Mouse (Mus musculus): ENCODE results near the gene Tnfsf10.
"Not testable (repeated sequence)": the region's sequence is repeated elsewhere in the genome, so short reads cannot be mapped to it uniquely, and the experiment has no call there.

Tnfsf10 gene

DNA sequence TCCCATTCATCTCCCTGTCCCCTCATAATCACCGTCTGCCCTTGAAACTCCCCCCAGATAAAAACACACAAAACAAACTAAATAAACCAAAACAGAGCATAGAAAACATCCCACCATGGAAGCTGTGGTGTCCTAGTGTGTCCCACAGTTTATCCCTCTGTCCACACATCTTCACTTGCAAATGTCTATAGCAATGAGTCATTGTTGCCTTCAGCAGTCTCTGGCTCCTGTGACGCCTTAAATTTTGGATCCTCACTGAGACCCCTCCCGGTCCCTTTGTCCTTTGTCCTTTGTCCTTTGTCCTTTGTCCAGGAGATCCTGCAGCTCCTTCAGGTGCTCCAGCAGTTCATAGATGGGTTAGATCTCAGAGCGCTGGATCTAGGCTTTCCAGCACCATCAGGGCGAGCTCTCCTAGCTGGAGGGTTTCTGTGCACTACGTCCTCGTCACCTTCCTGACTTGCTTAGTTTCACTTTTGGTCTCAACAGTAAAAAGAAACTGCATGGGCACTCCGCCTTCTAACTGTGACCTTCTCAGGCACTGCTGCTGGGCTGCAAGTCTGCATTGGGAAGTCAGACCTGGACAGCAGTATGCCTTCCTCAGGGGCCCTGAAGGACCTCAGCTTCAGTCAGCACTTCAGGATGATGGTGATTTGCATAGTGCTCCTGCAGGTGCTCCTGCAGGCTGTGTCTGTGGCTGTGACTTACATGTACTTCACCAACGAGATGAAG, at the start of gene Tnfsf10:
Gene Tnfsf10 (plus strand): TSS at position 470 of the 729 bp plus-strand sequence.
- DNase-seq (ENCODE audit: low spot score), result peak; percentile 67

DNA sequence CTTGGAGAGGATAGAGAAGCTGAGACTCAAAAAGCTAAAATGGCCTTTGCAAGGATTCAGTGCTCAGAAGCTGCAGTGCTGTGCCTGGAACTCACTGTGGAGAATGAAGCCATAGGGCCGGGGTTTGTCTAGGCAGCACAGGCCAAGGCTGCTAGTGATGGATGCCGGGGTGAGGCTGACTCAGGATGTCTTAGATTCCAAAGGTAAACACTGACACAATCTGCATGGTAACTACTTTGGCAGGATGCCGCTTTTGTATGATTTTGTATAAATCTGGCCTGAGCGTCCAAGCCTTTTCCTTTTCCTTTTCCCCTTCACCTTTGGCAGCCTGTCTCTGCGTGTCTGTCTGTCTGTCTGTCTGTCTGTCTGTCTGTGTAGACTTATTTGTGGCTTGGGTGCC, 49.5 kb upstream of the Tnfsf10 start:
- DNase-seq (ENCODE audit: low spot score), result no peak

DNA sequence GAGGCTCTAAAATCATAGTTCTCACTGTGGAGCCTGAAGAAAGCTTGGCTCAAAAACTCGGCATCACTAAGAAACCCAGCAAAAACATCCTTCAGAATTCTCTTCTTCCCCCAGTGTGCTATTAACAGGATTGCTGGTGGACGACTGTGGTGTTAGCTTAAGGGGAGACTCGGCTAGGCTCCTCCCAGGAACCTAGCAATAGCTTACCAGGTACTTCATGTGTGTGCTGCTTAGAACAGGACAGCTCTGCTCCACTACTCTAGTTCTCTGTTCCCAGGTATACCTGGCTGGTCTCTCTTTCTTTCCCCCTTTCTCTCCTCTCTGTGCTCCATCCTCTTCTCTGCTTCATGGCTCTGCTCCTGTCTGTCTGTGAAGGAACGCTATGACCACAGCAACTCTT, 48.9 kb upstream of the Tnfsf10 start:
- no peak for DNase-seq (ENCODE audit: low spot score)

DNA sequence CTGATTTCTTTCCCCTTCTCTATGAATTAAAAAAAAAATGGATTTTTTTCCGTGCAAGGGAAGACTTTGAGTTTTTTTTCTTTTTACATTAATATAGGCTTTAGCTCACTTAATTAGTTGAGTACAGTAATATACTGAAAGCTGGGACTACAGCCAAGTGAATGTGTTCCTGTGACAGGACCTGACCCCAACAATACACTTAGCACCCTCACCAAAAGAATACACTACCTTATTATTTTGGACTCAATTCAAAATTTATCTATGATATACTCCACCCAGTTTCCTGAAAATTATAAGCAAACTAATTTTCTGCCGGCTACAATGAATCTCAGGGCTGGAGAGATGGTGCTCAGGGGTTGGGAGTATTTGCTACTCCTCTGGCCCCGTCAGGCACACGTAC, 47.7 kb upstream of the Tnfsf10 start:
- DNase-seq (ENCODE audit: low spot score), result no peak

DNA sequence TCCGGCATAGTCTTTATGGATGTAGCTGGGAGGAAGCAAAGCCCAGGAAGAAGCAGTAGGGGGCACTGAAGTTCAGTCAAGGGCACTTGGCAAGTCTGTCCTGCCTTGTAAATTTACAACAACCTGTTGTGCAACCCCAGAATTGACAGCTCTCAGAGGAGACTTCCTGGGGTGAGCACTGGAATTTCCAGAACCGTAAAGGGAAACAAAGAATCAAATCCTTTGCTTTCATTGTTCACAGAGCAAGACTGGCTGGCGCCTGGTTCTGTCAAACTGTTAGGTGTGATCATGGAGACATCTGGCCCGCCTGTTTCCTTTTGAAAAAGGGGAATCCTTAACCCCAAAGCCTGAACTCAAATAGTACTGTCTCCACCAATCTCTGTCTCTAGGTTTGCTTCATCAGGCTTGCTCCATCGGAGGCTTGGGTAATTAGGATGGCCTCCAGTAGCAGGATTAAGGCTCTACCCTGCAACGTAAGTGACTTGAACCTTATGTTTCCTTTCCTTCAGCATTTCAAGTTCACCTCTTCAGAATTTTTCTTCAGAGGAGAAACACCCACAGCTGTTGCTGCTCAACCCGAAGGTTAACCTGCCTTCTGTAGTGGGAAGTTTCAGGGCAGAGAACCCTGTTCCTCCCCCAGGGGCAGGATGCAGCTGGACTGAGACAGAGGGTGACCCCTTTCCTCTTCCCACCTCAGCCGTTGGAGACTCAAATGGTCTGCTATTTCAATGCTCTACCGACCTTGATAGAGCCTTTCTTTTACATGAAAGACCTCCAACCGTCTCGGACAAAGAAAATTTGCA, 46.5 kb upstream of the Tnfsf10 start:
- DNase-seq (ENCODE audit: low spot score), result peak; percentile 22

DNA sequence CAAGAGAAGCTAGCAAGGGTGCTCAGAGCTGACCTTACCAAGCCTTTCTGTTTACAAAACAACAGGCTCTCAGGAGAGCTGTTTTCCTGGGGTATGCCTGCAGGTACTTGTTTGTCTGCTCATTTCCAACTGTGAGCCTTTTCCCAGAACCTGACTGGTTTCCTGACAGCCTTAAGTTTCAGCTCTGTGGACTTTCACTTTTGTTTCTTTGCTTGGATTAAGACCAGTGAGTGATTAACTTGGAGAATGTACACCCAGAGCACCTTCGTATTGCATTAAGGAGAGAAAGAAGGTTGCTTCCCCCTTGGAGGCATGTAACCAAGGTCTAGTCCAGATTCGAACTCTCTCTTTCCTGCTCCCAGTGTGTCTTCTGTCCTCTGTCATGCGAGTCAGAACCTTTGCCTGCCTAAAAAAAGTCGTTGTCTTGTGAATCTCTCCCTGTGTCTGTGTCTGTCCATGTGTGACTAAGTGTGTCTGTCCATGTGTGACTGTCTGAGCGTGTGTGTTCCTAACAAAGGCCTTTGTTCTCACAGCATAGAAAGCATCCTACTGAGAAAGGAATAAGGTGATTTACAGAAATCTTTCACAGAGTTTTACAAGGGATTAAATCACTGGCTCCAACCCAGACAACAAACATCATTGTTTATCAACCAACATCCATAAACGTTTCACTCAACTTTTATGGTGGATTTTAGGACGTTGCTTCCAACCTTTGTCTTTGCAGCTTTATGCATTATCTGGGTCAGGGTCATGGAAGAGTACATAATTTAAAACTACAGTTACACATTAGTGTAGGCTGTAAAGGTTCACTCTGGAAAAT, 43.7 kb upstream of the Tnfsf10 start:
- no peak for DNase-seq (ENCODE audit: low spot score)

DNA sequence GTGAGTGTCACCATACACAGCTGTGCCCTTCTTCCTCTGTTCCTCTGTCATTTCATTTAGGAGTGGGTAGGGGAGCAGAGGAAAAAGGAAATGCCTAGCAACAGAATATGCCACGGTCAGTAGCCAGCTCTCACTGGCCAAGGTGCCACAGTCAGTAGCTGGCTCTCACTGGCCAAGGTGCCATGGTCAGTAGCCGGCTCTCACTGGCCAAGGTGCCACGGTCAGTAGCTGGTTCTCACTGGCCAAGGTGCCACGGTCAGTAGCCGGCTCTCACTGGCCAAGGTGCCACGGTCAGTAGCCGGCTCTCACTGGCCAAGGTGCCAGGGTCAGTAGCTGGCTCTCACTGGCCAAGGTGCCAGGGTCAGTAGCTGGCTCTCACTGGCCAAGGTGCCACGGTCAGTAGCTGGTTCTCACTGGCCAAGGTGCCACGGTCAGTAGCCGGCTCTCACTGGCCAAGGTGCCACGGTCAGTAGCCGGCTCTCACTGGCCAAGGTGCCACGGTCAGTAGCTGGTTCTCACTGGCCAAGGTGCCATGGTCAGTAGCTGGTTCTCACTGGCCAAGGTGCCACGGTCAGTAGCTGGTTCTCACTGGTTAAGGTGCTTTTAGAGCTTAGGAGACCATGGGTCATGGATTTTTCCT, 37.4 kb upstream of the Tnfsf10 start:
- DNase-seq (ENCODE audit: low spot score), result not testable (repeated sequence)

DNA sequence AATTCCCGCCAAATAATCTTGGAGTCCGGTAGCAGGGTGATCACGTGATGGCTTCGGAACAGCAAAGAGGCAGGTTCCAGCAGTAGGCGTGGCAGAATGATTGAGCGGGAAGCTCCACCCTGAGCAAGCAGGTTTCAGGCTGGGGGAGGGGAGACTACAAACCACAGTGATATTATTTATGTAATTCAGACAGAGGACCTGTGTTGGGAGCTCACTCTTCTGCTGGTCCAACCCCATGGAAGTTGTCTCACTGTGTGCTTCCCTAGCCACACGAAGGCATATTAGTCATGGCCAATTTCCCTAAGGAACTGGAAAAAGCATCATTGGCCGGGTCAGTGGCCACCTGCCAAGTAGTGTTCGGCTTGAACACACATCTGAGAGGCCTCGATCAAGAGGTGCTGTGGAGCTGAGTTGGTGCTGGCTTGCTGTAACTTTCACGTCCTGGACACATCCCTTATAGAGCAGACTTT, 36.5 kb upstream of the Tnfsf10 start:
- peak; percentile 4 for DNase-seq (ENCODE audit: low spot score)

DNA sequence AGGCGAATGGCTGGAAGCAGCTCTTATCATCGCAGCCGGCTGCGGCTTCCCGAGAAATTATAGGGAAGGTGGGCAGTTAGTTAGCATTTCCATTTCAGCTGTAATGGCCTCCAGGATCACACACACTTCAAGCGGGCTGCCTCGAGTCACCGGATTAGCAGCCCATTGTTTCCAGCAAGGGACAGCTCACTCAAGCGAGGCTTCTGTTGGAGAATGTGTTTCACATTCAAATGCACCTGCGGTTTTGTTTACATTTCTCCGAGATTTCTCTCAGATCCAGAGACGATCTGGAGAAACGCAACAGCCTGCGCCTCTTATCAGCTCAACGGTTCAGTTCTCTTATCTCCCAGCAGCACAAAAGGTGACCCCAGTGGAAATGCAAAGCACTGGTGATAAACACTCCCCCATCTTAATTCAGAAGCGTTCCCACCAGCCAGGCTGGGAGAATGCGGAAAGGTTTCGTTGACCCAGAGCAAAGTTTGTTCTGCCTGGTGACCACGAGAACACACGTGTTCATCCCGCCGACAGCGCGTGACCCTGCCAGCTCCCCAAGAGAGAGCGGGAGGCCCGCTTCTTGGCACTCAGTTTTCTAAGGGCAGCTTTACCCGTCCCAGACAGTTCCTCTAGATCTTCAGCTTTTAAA, 33.6 kb upstream of the Tnfsf10 start:
- no peak for DNase-seq (ENCODE audit: low spot score)

DNA sequence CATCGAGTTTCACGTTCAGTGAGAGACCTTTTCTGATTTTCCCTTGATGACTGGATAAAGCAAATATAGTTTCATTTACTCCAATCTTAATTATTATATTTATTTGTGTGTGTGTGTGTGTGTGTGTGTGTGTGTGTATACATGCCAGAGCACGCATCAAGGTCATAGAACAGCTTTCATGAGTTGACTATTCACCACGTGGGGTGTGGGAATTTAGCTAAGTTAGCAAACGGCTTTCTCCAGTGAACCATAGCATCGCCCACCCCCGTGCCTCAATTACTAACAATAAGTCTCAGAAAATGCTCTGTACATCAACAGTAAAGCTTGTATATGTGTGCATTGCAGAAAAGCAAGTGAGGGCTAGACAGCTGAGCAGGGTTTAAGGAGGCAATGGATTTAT, 33.0 kb upstream of the Tnfsf10 start:
- DNase-seq (ENCODE audit: low spot score), result no peak

DNA sequence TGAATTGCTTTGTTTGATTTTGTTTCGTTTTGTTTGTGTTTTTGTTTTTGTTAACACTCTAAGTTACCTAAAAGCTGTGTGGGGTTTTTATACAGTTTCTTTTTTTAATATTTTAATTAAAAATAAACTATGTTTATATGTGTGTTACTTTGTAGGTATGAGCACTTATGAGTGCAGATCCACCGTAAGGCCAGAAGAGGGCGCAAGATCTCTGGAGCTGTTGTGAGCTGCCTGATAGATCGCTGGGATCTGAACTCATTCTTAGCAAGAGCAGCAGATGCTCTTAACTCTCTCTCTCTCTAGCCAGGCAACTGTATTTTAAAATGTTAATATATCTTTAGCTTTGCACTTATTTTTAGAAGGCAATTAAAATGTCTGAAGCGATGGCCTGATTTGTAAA, 32.6 kb upstream of the Tnfsf10 start:
- peak; percentile 10 for DNase-seq (ENCODE audit: low spot score)

DNA sequence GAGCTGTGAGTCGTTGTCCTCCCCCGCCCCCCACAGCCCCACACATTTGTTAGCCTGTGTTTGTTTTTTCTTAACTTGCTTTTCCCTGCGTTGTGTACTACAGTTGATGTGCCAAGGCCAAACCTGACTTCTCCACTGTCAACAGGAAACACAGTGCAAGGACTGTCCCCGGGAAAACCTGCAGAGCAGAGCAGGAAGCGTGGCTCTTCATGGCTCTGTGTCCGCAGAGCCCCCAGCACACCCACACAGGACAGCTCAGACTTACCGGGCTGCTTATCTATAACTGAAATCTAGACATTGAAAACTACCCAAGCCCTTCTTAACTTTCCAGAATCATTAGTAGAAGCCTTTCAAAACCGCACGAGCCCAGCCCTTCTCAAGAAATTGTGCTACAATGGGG, 31.8 kb upstream of the Tnfsf10 start:
- peak; percentile 1 for DNase-seq (ENCODE audit: low spot score)

DNA sequence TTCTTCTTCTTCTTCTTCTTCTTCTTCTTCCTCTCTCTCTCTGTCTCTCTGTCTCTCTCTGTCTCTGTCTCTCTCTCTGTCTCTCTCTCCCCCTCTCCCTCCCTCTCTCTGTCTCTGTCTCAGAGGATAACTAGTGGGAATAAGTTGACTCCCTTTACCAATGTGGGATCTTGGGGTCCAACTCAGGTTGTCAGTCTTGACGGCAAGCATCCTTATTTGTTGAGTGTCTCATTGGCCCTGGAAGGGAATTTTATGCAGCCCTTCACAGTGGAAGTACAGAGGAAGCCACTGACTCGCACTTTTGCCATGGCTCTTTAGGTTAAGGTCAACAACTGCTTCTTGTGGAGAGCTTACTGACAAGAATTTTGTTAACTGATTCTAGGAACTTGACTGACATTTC, 28.5 kb upstream of the Tnfsf10 start:
- DNase-seq (ENCODE audit: low spot score), result no peak

DNA sequence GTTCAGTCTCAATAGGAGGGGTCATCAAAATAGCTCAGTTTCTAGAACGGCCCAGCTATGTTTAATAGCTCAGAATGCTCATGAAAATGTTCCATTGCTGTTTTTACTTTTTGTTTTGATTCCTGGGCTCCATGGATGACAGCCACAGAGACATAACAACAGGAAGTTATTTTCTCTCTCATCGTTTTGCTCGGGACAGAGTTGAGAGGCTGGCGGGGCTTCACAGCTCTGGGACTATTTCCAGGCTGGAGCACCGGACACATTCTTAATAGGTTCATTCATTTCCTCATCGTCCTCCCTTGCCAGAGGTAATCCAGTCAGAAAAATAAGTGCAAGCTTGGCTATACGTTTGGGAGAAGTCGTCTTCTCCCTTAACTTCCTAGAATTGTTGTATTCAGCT, 27.9 kb upstream of the Tnfsf10 start:
- DNase-seq (ENCODE audit: low spot score), result no peak

DNA sequence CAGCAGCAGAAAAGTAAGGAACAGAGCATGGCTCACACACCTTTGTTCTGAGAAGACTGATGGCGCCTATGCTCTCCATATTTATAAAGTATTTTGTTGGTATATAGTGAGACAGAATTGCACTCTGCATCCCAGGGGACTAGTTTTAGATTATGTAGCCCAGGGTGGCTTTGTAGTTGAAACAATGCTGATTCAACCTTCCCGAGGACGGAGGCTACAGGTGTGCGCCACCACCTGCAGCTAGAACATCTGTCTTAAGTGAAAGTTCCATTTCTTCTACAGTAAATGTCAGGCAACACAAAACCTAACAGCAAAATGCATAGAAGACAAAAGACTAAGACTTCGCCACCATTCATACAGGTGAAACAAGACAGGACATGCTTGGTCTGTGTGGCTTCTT, 26.5 kb upstream of the Tnfsf10 start:
- no peak for DNase-seq (ENCODE audit: low spot score)

DNA sequence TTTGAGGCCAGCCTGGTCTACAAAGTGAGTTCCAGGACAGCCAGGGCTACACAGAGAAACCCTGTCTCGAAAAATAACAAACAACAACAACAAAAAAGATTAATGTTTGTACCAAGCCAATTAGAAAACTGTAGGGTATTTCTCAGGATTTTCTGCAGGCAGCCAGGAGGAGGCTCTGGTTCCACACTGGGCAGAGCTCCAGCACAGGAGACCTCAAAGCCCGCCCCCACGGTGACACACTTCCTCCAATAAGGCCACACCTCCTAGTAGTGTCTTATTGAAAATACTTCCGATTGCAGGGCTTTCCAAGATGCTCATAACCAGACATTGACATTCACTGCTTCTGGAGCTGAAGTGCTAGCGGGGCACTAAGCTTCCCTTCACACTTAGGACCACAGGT, 25.9 kb upstream of the Tnfsf10 start:
- not testable (repeated sequence) for DNase-seq (ENCODE audit: low spot score)

DNA sequence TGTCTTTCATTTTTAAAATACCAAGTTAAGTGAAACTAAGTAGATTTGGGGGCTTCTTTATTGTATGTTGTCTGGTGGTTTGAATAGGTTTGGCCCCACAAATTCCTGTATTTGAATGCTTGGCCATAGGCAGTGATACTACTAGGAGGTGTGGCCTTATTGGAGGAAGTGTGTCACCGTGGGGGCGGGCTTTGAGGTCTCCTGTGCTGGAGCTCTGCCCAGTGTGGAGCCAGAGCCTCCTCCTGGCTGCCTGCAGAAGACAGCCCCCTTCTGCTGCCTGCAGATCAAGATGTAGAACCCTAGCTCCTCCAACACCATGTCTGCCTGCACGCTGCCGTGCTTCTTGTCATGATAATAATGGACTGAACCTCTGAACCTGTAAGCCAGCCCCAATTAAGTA, 25.4 kb upstream of the Tnfsf10 start:
- DNase-seq (ENCODE audit: low spot score), result not testable (repeated sequence)

DNA sequence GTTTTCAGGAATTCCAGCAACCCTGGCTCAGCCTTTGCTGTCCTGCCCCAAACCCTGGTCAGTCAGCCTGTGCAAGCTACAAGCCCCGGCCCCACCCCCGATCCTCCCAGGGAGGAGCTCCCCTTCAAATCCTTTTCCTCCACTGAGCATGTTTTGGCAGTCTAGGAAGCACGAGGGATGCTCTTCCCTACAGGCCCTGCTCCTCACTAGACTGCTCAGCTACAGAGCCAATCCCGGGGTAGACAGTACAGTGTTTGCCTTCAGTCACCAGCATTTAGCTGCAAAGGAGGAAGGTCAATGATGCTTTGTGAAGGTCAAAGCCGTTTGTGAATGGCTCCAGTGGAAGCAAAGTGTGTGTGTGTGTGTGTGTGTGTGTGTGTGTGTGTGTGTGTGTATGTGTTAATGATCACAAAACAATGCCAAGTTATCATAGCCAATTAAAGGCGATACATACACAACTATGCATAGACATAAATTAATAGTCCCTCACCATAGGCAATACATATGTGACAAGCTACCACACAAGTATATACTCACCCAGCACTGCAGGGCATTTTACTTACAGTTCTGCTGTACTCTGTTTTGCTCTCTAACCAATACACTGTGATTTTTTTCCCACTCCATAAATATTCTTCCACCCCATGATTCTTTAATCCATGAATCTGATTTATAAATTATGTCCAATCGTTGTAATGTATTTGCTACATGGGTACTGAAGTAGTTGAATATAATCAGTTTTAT, 23.0 kb upstream of the Tnfsf10 start:
- DNase-seq (ENCODE audit: low spot score), result no peak

DNA sequence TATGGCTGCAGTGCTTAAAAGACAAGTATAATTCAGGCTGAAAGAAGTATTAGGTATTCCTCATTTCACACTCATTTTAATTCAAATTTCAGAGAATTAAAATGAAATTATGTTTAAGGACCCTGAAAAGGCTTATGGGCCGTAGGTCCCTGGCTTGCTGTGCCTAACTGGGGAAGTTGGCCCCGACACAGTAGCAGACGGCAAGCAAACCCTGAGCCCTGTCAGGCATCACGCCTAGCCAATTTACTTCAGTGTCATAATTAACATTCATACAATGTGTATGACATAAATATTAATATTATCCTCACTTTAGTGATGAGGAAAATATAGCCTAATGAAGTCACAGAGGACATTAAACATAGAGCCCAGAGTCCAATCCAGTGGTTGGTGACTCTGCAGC, 16.4 kb upstream of the Tnfsf10 start:
- DNase-seq (ENCODE audit: low spot score), result no peak

DNA sequence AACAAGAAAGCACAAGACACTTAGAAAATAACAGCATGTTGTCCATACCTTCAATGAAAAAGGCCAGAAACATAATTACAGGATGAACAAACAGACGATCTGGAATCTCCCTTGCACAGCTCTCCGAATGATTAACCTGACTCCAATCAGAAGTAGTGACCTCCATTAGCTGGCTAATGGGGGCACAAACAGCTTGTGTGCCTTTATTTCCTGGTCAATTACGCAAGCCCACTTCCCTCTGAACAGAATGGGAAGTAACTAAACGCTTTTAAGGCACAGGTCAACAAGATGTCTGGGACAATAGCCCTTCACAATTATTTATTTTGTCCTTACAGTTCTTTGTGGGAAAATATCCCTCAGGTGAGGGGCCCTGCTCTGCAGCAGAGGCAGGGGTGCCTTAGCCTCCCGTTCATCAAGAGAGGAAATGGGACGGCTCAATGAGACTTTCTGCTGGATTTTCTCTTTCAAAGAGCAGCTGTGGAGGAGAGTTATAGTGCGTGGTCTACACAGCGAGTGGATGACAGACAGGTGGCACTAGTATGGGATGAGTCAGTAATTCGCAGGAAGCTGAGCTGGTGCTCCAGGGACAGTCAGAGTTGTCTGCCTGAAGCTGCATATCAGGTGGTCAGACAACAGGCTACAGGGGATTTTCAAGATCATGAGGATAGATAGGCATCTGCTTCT, 14.3 kb upstream of the Tnfsf10 start:
- no peak for DNase-seq (ENCODE audit: low spot score)
